Mouse (Mus musculus): ENCODE results near the gene Gpam. TPM values are rescaled to one million over a fixed set of nuclear protein-coding genes. Genes with fewer than 3 reads are reported as not detected.
A peak's percentile ranks its signal among the peaks of the same experiment; 100 is the strongest.

Gene Gpam
- polyA plus RNA-seq, 1 experiment from 2014 or later = 23.6 TPM

GRCm38 (mm10) chr19:55090885-55091284 is 36.2 kb downstream of the Gpam start:
- Histone ChIP-seq H3K4me1 (ENCODE audit: control insufficient read depth, insufficient read depth, low read length) (no peaks in the 10 kb centered on the region), H3K9me3 (ENCODE audit: control insufficient read depth, low read length) (no peaks in the 10 kb centered on the region), H3K27me3 (ENCODE audit: control insufficient read depth, insufficient read depth, low read length) (no peaks in the 10 kb centered on the region), H3K36me3 (ENCODE audit: control insufficient read depth, insufficient read depth, low read length) (peaks cover 13% of the 10 kb centered on the region), H3K4me3 (ENCODE audit: low read depth, low read length) (no peak overlapping the region), H3K4me2 (no peak overlapping the region), H3K9ac (ENCODE audit: low read length) (no peak overlapping the region), H3K27ac (ENCODE audit: low read depth, low read length) (no peak overlapping the region)
- ATAC-seq (ENCODE audit: low FRiP score) (no peak), DNase-seq (ENCODE audit: low spot score, missing footprints) (no peak)
- 89% methylated on average over 12 of the region's 12 CpGs for WGBS

DNA sequence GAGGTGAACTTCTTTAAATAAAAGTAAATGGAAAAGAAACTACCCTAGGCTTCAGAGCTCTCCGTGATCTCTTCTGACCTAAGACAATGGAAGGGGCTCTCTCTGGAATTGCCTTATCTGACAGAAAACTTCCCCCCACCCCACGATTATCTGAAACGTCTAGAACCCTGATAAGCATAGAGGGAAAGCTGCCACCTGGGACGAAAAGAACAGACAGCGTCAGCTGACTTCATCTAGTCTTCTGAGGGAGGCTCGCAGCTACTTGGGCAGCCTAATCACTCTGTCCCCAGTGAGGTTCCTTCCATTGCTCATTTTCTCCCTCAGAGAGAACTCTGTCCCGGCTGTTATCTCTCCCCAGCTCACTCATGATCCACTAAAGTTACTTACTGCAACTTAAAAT is 36.9 kb downstream of the Gpam start:
- H3K36me3 ChIP-seq (ENCODE audit: control insufficient read depth, insufficient read depth, low read length) = peaks cover 13% of the 10 kb centered on the region
- H3K4me2 ChIP-seq = no peak overlapping the region
- no peak overlapping the region for H3K4me3 ChIP-seq (ENCODE audit: low read depth, low read length)
- H3K4me1 ChIP-seq (ENCODE audit: control insufficient read depth, insufficient read depth, low read length) = no peaks in the 10 kb centered on the region
- 87% methylated on average over 7 of the region's 7 CpGs for WGBS
- H3K9ac ChIP-seq (ENCODE audit: low read length) = no peak overlapping the region
- H3K9me3 ChIP-seq (ENCODE audit: control insufficient read depth, low read length) = no peaks in the 10 kb centered on the region
- no peaks in the 10 kb centered on the region for H3K27me3 ChIP-seq (ENCODE audit: control insufficient read depth, insufficient read depth, low read length)
- no peak for ATAC-seq (ENCODE audit: low FRiP score)
- no peak for DNase-seq (ENCODE audit: low spot score, missing footprints)
- H3K27ac ChIP-seq (ENCODE audit: low read depth, low read length) = no peak overlapping the region

DNA sequence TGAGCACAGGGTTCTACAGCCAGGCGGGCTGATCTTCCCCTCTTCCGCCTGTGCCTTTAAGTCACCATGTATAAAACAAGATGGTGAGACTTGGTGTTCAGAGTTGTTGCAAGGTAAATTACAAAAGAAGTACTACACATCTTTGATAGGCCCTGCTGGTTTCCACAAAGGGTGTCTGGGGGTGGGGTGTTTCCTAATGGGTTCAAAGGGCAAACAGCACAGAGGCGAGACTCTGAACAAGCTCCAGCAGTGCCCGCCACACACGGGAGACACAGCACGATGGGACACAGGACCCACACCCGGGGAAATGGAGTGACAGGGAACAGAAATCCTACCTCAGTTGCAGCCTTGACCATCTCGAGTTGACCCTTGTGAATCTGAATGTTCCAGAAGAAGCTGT is 39.3 kb downstream of the Gpam start:
- ATAC-seq (ENCODE audit: low FRiP score) (no peak), DNase-seq (ENCODE audit: low spot score, missing footprints) (no peak)
- Histone ChIP-seq H3K4me3 (ENCODE audit: low read depth, low read length) (no peak overlapping the region), H3K27me3 (ENCODE audit: control insufficient read depth, insufficient read depth, low read length) (no peaks in the 10 kb centered on the region), H3K4me2 (no peak overlapping the region), H3K27ac (ENCODE audit: low read depth, low read length) (no peak overlapping the region), H3K9me3 (ENCODE audit: control insufficient read depth, low read length) (no peaks in the 10 kb centered on the region), H3K36me3 (ENCODE audit: control insufficient read depth, insufficient read depth, low read length) (peaks cover 18% of the 10 kb centered on the region), H3K9ac (ENCODE audit: low read length) (no peak overlapping the region), H3K4me1 (ENCODE audit: control insufficient read depth, insufficient read depth, low read length) (no peaks in the 10 kb centered on the region)
- WGBS = 92% methylated on average over 8 of the region's 8 CpGs

DNA sequence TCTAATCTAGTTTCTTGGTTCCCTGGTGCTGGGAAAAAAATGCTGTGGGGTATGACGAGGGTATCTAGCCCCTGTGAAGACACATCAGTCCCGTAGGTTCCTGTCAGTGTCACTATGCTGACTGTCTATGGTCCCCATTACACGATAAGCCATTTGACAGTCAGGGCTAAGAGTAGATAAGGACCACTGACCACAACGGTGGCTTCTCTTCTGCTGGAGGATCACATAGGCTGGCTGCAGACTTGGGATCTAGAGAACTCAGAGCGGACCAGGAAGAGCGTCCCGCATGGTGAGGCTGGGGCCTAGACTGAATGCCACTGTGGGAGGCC is 41.2 kb downstream of the Gpam start:
- Histone ChIP-seq H3K9ac (ENCODE audit: low read length) (no peak overlapping the region), H3K27ac (ENCODE audit: low read depth, low read length) (no peak overlapping the region), H3K4me1 (ENCODE audit: control insufficient read depth, insufficient read depth, low read length) (no peaks in the 10 kb centered on the region), H3K9me3 (ENCODE audit: control insufficient read depth, low read length) (no peaks in the 10 kb centered on the region), H3K36me3 (ENCODE audit: control insufficient read depth, insufficient read depth, low read length) (peaks cover 21% of the 10 kb centered on the region), H3K4me2 (no peak overlapping the region), H3K27me3 (ENCODE audit: control insufficient read depth, insufficient read depth, low read length) (no peaks in the 10 kb centered on the region), H3K4me3 (ENCODE audit: low read depth, low read length) (no peak overlapping the region)
- DNase-seq (ENCODE audit: low spot score, missing footprints) (no peak), ATAC-seq (ENCODE audit: low FRiP score) (no peak)
- 94% methylated on average over 7 of the region's 7 CpGs for WGBS

DNA sequence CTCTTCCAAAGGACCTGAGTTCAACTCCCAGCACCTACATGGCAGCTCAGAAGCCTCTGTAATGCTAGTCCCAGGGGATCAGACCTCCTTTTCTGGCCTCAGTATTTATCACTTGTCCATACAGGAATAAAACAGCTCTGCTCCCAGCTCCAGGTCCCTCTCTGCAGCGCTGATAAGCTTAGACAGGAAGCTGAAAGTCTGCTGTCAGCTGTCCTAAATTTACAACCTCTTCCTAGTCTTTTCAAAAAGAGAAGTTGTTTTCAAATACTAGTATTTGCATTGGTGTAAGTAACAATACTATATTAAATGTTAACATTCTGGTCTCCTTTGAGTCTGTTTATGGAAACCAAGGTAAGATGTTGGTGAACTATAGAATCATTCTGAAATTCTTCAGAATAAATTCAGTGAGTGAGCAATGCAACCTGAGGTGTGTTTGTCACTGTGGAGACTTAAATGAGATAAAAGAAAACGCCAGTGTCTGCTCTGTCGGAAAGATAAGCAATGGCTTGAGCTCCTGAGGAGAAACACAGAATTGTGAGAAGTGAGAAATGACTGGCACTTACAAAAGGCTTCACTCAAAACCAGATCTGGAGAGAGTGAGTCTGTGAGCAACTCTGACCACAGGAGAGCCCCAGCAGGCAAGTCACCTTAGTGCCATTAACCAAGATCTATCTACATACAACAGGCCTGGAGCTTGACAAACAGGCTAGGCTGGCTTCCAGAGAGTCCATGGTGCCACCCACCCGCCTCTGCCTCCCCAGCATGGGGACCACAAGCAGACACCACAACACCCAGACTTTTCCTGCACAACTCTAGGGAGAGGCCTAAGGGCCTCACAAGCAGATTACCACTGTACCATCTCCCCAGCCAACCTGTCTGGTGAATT is 41.8 kb downstream of the Gpam start:
- no peak overlapping the region for H3K4me2 ChIP-seq
- no peak overlapping the region for H3K4me3 ChIP-seq (ENCODE audit: low read depth, low read length)
- H3K9me3 ChIP-seq (ENCODE audit: control insufficient read depth, low read length) = no peaks in the 10 kb centered on the region
- no peak overlapping the region for H3K9ac ChIP-seq (ENCODE audit: low read length)
- H3K27ac ChIP-seq (ENCODE audit: low read depth, low read length) = no peak overlapping the region
- H3K27me3 ChIP-seq (ENCODE audit: control insufficient read depth, insufficient read depth, low read length) = no peaks in the 10 kb centered on the region
- 93% methylated on average over 4 of the region's 4 CpGs for WGBS
- ATAC-seq (ENCODE audit: low FRiP score) (no peak), DNase-seq (ENCODE audit: low spot score, missing footprints) (no peak)
- peaks cover 23% of the 10 kb centered on the region for H3K36me3 ChIP-seq (ENCODE audit: control insufficient read depth, insufficient read depth, low read length)
- no peaks in the 10 kb centered on the region for H3K4me1 ChIP-seq (ENCODE audit: control insufficient read depth, insufficient read depth, low read length)

DNA sequence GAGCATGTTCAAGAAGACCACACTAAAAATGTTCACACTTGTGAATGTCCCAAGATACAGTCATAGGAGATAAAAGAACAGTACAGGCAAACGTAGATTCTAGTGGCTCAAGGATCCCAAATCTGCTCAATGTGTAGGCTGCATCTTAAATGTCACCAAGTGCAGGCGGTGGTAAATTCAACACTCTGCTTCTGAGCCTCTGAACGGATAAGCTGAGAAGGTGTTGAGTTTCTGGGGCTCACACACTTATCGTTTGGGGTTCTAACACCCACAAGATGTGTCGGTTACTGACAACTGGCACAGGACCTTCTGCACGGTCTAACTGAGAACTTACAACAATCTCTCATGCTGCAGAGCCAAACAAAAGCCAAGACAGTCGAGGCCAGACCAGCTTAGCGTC is 50.2 kb downstream of the Gpam start:
- H3K4me1 ChIP-seq (ENCODE audit: control insufficient read depth, insufficient read depth, low read length) = peaks cover 12% of the 10 kb centered on the region

GRCm38 (mm10) chr19:55073004-55073403 is 54.0 kb downstream of the Gpam start:
- Histone ChIP-seq H3K4me3 (ENCODE audit: low read depth, low read length) (no peak overlapping the region), H3K4me1 (ENCODE audit: control insufficient read depth, insufficient read depth, low read length) (peaks cover 12% of the 10 kb centered on the region), H3K27ac (ENCODE audit: low read depth, low read length) (no peak overlapping the region), H3K9ac (ENCODE audit: low read length) (no peak overlapping the region), H3K4me2 (no peak overlapping the region), H3K36me3 (ENCODE audit: control insufficient read depth, insufficient read depth, low read length) (peaks cover 18% of the 10 kb centered on the region), H3K9me3 (ENCODE audit: control insufficient read depth, low read length) (no peaks in the 10 kb centered on the region), H3K27me3 (ENCODE audit: control insufficient read depth, insufficient read depth, low read length) (no peaks in the 10 kb centered on the region)
- ATAC-seq (ENCODE audit: low FRiP score) (no peak), DNase-seq (ENCODE audit: low spot score, missing footprints) (no peak)
- WGBS = 86% methylated on average over 3 of the region's 3 CpGs

More for the DNA sequence above, 50.2 kb downstream of the Gpam start:
- Histone ChIP-seq H3K27ac (ENCODE audit: low read depth, low read length) (no peak overlapping the region), H3K4me3 (ENCODE audit: low read depth, low read length) (no peak overlapping the region), H3K9ac (ENCODE audit: low read length) (no peak overlapping the region), H3K36me3 (ENCODE audit: control insufficient read depth, insufficient read depth, low read length) (peaks cover 14% of the 10 kb centered on the region), H3K27me3 (ENCODE audit: control insufficient read depth, insufficient read depth, low read length) (no peaks in the 10 kb centered on the region), H3K9me3 (ENCODE audit: control insufficient read depth, low read length) (no peaks in the 10 kb centered on the region), H3K4me2 (no peak overlapping the region)
- DNase-seq (ENCODE audit: low spot score, missing footprints) (no peak), ATAC-seq (ENCODE audit: low FRiP score) (no peak)
- WGBS = 48% methylated on average over 8 of the region's 8 CpGs

DNA sequence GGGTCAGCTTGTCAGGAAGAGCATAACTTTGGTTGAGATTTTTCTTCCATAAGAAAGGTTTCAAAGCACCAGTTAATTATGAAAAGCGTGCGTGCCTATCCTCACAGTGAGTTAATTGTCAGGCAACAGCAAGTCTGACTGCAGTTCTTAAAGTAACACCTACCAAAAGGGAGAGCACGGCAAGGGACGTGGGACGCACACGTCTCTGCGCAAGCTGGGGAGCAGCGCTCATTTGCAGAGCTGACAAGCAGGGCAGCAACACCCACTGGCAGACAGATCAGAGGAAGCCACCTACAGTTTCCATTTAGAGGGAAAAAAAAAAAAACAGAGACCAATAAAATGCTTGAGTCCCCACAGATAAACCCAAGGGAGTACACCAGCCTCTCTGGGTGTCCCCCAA is 58.0 kb downstream of the Gpam start:
- Histone ChIP-seq H3K4me2 (no peak overlapping the region), H3K4me3 (ENCODE audit: low read depth, low read length) (no peak overlapping the region), H3K9ac (ENCODE audit: low read length) (no peak overlapping the region), H3K4me1 (ENCODE audit: control insufficient read depth, insufficient read depth, low read length) (no peaks in the 10 kb centered on the region), H3K27me3 (ENCODE audit: control insufficient read depth, insufficient read depth, low read length) (no peaks in the 10 kb centered on the region), H3K36me3 (ENCODE audit: control insufficient read depth, insufficient read depth, low read length) (peaks cover 19% of the 10 kb centered on the region), H3K9me3 (ENCODE audit: control insufficient read depth, low read length) (no peaks in the 10 kb centered on the region), H3K27ac (ENCODE audit: low read depth, low read length) (no peak overlapping the region)
- ATAC-seq (ENCODE audit: low FRiP score) (no peak), DNase-seq (ENCODE audit: low spot score, missing footprints) (no peak)
- WGBS = 92% methylated on average over 8 of the region's 8 CpGs

DNA sequence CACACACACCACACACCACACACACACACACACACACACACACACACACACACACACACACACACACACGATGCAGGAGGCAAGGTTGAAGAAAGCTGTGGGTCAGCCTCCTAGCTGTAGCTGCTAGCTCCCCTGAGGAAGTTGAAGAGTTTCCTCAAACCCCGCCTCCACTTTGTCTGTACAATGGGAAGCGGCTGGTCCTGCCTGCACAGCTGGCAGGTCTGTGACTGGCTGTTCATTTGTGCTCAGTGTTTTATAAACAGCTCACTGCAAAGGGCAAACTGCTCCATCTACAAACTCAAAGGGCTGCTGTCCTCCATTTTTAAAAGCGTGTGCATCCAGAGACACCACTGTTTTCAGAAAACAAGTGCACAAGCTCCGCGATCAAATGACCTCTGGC is 63.8 kb downstream of the Gpam start:
- peaks cover 2% of the 10 kb centered on the region; the same call in 1 of the 2 replicates for H3K36me3 ChIP-seq (ENCODE audit: control insufficient read depth, insufficient read depth, low read length)
- peaks cover 4% of the 10 kb centered on the region; the same call in 1 of the 2 replicates for H3K9me3 ChIP-seq (ENCODE audit: control insufficient read depth, low read length)
- no peaks in the 10 kb centered on the region for H3K27me3 ChIP-seq (ENCODE audit: control insufficient read depth, insufficient read depth, low read length)
- peaks cover 5% of the 10 kb centered on the region; the same call in 1 of the 2 replicates for H3K4me1 ChIP-seq (ENCODE audit: control insufficient read depth, insufficient read depth, low read length)
- 35% methylated on average over 6 of the region's 6 CpGs for WGBS
- ATAC-seq (ENCODE audit: low FRiP score) (0 out of 2 replicates have a peak, but pooled peaks have one; percentile 47), DNase-seq (ENCODE audit: low spot score, missing footprints) (no peak)
- no peak overlapping the region for H3K27ac ChIP-seq (ENCODE audit: low read depth, low read length)
- no peak overlapping the region for H3K4me3 ChIP-seq (ENCODE audit: low read depth, low read length)
- no peak overlapping the region for H3K4me2 ChIP-seq
- H3K9ac ChIP-seq (ENCODE audit: low read length) = no peak overlapping the region
